Mouse (Mus musculus): ENCODE results near the gene Xxylt1.

- TF ChIP-seq POLR2A (IDR thresholded peaks at IDR 0.05; ENCODE audit: low read depth, low read length) (no peak), CTCF (IDR thresholded peaks at IDR 0.05; ENCODE audit: extremely low read depth, insufficient read depth, insufficient read length, insufficient replicate concordance) (no peak)
Measured at GRCm38 (mm10) chr16:30984826-30985545, 96.2 kb downstream of the Xxylt1 start.

Measured in spleen, adult 2 months (tissue).